Mouse (Mus musculus) brown adipose tissue, adult 24 weeks (tissue): Measurements from ENCODE around the gene Tbc1d8. TPM values are rescaled to one million over a fixed set of nuclear protein-coding genes. Genes with fewer than 3 reads are reported as not detected.

Experiments
- polyA plus RNA-seq: library from polyadenylated mRNA; stranded (reverse); fragments of >200 nt; gene quantifications from 2 replicates; pipeline ENCODE4 v1.2.4, GENCODE M21; 2012; ENCODE audit not compliant: missing spikeins, insufficient read depth, insufficient read length

The Tbc1d8 gene
- polyA plus RNA-seq, 1 experiment, result 8.5 TPM

Other genes with a start within 250 kb of the Tbc1d8 start
- 322 and 591 TPM in 2 replicates for gene Rpl31, start 110.9 kb downstream of the Tbc1d8 start, polyA plus RNA-seq
- 9.6 and 10.3 TPM in 2 replicates for gene Cnot11, start 56.2 kb upstream of the Tbc1d8 start, polyA plus RNA-seq
- 13.2 and 17.6 TPM in 2 replicates for gene Rnf149, start 98.7 kb upstream of the Tbc1d8 start, polyA plus RNA-seq
- gene Creg2, start 172.7 kb upstream of the Tbc1d8 start, polyA plus RNA-seq, result not detected in 2 replicates
- not detected in 2 replicates for gene Rfx8, start 242.2 kb upstream of the Tbc1d8 start, polyA plus RNA-seq